Mouse (Mus musculus) heart, embryonic 11.5 days (tissue): ENCODE measurements around the gene Vti1b. TPM values are rescaled to one million over a fixed set of nuclear protein-coding genes. Genes with fewer than 3 reads are reported as not detected.

ENCODE experiments used
- ATAC-seq: fragments of 200-750 bp; cut with Nextera tagmentation; replicated peaks from 2 replicates; pipeline ENCODE4 v1.8.0; 2017; ENCODE audit warnings: moderate library complexity; ENCODE audit not compliant: insufficient number of reproducible peaks, low FRiP score, low TSS enrichment
- H3K27ac ChIP-seq: fragments of 300-500 bp; sonication (generic); 2 replicates; pipeline ENCODE4 v1.5.1; 2014; ENCODE audit warnings: mild to moderate bottlenecking, low read depth, low read length
- H3K27me3 ChIP-seq: fragments of 300-500 bp; sonication (generic); 2 replicates; pipeline ENCODE4 v1.6.1; 2014; ENCODE audit warnings: mild to moderate bottlenecking, low read length, mixed read lengths; ENCODE audit not compliant: control insufficient read depth, insufficient read depth
- H3K36me3 ChIP-seq: fragments of 300-500 bp; sonication (generic); 2 replicates; pipeline ENCODE4 v1.6.1; 2014; ENCODE audit warnings: mild to moderate bottlenecking, low read length, moderate library complexity, mixed read lengths; ENCODE audit not compliant: control insufficient read depth, insufficient read depth
- H3K4me1 ChIP-seq: fragments of 300-500 bp; sonication (generic); 2 replicates; pipeline ENCODE4 v1.6.1; 2014; ENCODE audit warnings: low read length; ENCODE audit not compliant: control insufficient read depth, insufficient read depth
- H3K4me2 ChIP-seq: fragments of 300-500 bp; sonication (generic); 2 replicates; pipeline ENCODE4 v1.6.1; 2014; ENCODE audit warnings: mild to moderate bottlenecking, moderate library complexity
- H3K4me3 ChIP-seq: fragments of 300-500 bp; sonication (generic); 2 replicates; pipeline ENCODE4 v1.5.1; 2014; ENCODE audit warnings: low read depth, low read length
- H3K9ac ChIP-seq: fragments of 300-500 bp; sonication (generic); 2 replicates; pipeline ENCODE4 v1.6.1; 2014; ENCODE audit warnings: mild to moderate bottlenecking, low read depth, low read length, moderate library complexity
- H3K9me3 ChIP-seq: fragments of 300-500 bp; sonication (generic); replicated peaks from 2 replicates; pipeline ENCODE4 v1.6.1; 2016; ENCODE audit warnings: low read length; ENCODE audit not compliant: control insufficient read depth
- WGBS: fragments of 180-500 bp; shearing (Covaris S2); extraction: QIAGEN DNeasy Blood & Tissue Kit; methylation state at CpG from one replicate; pipeline ENCODE4 v1.1.7; 2014; ENCODE audit not compliant: insufficient replicate concordance; 5-methylcytosine and 5-hydroxymethylcytosine counted together
- polyA plus RNA-seq: library from polyadenylated mRNA; unstranded; fragments of >200 nt; fragmentation: Nextera tagmentation; extraction: Ambion mirVana; gene quantifications from 2 replicates; pipeline ENCODE4 v1.2.1, GENCODE M21; 2014

Vti1b gene
- polyA plus RNA-seq, 1 experiment from 2014 or later: 88.5 TPM

DNA sequence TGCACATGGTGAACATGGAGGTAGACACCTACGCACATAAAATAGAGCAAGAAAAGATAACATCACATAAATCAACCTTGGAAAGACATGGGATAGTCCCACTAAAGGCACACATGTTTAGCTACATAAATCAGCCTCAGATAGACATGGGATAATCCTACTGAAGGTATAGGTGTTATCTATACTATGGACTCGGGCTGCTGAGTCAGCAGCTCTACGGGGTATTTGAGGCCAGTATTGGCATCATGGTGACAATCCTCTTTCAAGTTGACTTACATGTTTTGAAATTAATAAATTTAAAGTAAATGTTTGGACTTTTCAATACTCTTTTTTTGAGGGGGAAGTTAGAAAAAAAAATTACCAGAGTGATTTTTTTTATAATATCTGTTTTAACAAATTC is 9.6 kb downstream of the Vti1b start:
- Histone ChIP-seq H3K4me1 (0 out of 2 replicates have a peak, but pooled peaks cover 6% of the 10 kb centered on the region), H3K4me2 (no peak overlapping the region), H3K9me3 (no peaks in the 10 kb centered on the region), H3K4me3 (no peak overlapping the region), H3K36me3 (peaks cover 23% of the 10 kb centered on the region), H3K9ac (no peak overlapping the region), H3K27me3 (no peaks in the 10 kb centered on the region), H3K27ac (no peak overlapping the region)
- WGBS: 91% methylated on average over 3 of the region's 3 CpGs
- ATAC-seq: no peak

DNA sequence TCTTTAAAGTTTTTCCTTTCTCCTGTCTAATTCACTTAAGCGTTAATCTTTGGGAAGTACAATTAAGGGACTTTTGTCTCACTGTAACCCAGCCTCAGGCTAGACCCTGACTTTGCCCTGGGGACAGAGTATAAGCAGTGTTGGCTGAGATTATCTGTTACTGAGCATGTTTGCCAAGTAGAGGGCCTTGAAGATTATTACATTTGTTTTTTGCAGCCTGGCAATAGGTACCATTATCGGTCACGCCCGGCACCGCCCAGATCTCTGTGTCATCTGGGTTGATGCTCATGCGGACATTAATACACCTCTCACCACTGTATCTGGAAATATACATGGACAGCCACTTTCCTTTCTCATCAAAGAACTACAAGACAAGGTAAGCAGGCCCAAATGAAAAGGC is 22.8 kb downstream of the Vti1b start:
- no peaks in the 10 kb centered on the region for H3K27me3 ChIP-seq
- 94% methylated on average over 6 of the region's 6 CpGs for WGBS
- no peak for ATAC-seq
- no peaks in the 10 kb centered on the region for H3K36me3 ChIP-seq
- no peaks in the 10 kb centered on the region for H3K4me1 ChIP-seq
- H3K4me3 ChIP-seq: no peak overlapping the region
- no peak overlapping the region for H3K9ac ChIP-seq
- no peak overlapping the region for H3K27ac ChIP-seq
- no peak overlapping the region for H3K4me2 ChIP-seq
- no peaks in the 10 kb centered on the region for H3K9me3 ChIP-seq

DNA sequence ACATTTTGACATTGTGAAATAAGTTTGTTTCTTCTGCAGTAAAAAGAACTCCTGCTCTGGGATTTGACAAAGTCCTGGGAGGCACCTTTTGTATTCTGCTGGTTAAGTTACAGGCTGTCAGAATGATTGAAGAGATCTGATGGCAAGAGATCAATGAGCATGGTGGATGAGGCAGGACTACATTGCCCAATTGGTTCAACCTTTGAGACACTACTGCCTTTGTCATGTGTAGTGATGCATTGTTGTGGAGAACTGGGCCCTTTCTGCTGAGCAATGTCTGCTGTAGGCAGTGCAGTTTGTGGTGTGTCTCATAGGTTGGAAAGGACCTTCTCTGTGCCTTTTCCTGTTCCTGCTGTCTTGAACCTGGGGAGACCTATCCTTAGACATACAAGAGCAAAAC is 31.1 kb downstream of the Vti1b start:
- no peak for ATAC-seq
- H3K9me3 ChIP-seq: no peaks in the 10 kb centered on the region

DNA sequence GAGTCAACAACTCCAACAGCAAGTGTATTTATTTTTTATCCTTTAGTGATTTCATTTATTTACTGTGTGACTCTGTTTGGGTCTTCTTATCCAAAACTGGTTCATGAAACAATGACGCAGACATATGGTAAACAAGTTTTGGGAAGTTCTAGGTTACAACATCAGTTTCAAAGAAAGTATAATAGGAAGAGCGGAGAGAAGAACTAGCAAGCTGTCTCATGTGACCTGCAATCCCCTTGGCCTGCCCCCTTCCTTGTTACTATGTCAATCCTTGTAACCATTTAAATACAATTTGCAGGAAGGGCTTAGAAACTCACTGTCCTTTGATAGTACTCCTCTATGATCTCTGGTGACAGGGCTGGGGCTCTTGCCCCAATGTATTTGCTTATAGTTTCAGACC is 31.7 kb downstream of the Vti1b start:
- no peak overlapping the region for H3K9ac ChIP-seq
- no peaks in the 10 kb centered on the region for H3K36me3 ChIP-seq
- no peaks in the 10 kb centered on the region for H3K27me3 ChIP-seq
- H3K27ac ChIP-seq: no peak overlapping the region
- no peak overlapping the region for H3K4me3 ChIP-seq
- ATAC-seq: no peak
- 84% methylated on average over 2 of the region's 2 CpGs for whole genome bisulfite sequencing
- H3K9me3 ChIP-seq: no peaks in the 10 kb centered on the region
- no peaks in the 10 kb centered on the region for H3K4me1 ChIP-seq
- no peak overlapping the region for H3K4me2 ChIP-seq

More for the DNA sequence above, 31.1 kb downstream of the Vti1b start:
- Histone ChIP-seq H3K4me2 (no peak overlapping the region), H3K4me1 (no peaks in the 10 kb centered on the region), H3K9ac (no peak overlapping the region), H3K4me3 (no peak overlapping the region), H3K27ac (no peak overlapping the region), H3K27me3 (no peaks in the 10 kb centered on the region), H3K36me3 (no peaks in the 10 kb centered on the region)

DNA sequence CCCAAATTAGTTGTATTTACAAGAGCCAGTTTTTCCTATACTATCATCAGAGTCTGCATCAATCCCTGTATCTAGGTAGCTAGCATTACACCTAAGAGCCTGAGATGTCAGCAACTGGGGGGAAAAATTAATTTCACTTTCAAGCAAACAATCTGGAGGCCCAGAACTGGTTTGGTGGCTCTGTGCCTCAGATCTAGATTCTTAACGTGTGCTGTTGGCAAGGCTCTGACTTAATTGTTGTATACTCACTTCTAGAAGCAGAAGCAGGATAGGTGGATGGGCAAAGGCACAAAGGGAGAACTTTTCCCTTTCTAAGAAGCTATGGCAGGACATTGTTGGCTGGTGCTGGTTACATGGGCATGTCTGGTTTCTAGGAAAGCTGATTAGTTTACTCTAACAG is 33.0 kb downstream of the Vti1b start:
- H3K4me3 ChIP-seq: no peak overlapping the region
- H3K27me3 ChIP-seq: no peaks in the 10 kb centered on the region
- H3K4me2 ChIP-seq: no peak overlapping the region
- no peak overlapping the region for H3K27ac ChIP-seq
- no peak overlapping the region for H3K9ac ChIP-seq
- no peak for ATAC-seq
- 40% methylated on average over 1 of the region's 1 CpGs for WGBS
- no peaks in the 10 kb centered on the region for H3K36me3 ChIP-seq
- no peaks in the 10 kb centered on the region for H3K9me3 ChIP-seq
- no peaks in the 10 kb centered on the region for H3K4me1 ChIP-seq

DNA sequence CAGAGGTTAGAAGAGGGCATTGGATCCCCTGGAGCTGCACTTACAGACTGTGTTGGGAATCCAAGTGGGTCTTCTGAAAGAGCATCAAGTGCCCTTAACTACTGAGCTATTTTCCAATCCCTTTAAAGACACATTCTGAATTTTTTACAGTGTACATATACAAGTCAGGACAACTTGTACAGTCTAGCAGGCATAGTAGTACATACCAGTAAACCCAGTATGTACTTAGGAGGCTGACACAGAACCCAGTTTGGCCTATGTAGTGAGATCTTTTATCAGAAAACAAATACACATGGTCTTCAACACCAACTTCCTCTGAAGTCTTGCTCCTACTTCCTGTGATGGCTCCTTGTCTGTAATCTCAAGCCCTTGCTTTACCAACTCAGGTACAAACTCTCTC is 33.5 kb downstream of the Vti1b start:
- Histone ChIP-seq H3K4me3 (no peak overlapping the region), H3K4me1 (no peaks in the 10 kb centered on the region), H3K27ac (no peak overlapping the region), H3K36me3 (no peaks in the 10 kb centered on the region), H3K9me3 (no peaks in the 10 kb centered on the region), H3K4me2 (no peak overlapping the region), H3K27me3 (no peaks in the 10 kb centered on the region), H3K9ac (no peak overlapping the region)
- ATAC-seq: no peak

DNA sequence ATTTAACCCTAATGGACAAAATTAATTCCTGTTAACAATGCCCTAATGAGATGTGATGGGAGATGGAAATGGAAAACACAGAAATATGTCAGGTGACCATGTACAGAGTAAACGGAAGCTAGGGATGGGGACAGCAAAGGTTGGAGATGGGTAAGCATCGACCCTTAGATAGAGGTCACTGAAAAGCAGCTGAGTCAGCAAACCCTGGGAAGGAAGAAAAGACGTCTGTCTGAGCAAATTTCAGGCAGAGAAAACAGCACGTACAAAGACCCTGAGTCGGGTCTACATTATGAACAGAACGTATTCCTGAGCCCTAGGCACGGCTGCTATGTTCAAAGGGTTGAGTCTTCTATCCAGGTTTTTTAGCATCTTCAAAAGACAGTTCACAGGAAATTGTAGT is 35.5 kb downstream of the Vti1b start:
- H3K4me3 ChIP-seq: no peak overlapping the region
- H3K4me1 ChIP-seq: no peaks in the 10 kb centered on the region
- H3K9me3 ChIP-seq: no peaks in the 10 kb centered on the region
- H3K4me2 ChIP-seq: no peak overlapping the region
- peaks cover 13% of the 10 kb centered on the region for H3K27me3 ChIP-seq
- ATAC-seq: no peak
- WGBS: 72% methylated on average over 7 of the region's 7 CpGs
- H3K36me3 ChIP-seq: no peaks in the 10 kb centered on the region
- no peak overlapping the region for H3K9ac ChIP-seq
- no peak overlapping the region for H3K27ac ChIP-seq

DNA sequence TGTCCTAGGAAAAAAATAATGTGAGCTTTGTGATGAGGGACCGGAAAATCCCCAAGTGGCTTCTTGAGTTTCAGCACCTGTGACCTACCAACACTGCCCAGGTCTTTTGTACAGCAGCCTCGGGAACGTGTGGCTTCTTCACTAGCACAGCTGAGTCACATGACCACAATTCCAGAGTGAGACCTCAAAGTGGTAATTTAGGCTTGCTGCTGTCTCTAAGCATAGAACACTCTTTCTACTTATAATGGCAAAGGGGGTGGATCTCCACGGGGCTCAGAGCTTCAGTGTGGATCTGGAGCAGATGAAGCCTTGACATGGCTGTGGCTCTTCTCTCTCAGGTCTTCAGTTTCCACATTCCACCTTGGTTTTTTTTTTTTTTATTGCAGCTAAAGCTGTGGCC is 37.4 kb downstream of the Vti1b start:
- Histone ChIP-seq H3K4me3 (no peak overlapping the region), H3K27me3 (peaks cover 31% of the 10 kb centered on the region), H3K9ac (no peak overlapping the region), H3K4me1 (peaks cover 6% of the 10 kb centered on the region; the same call in 1 of the 2 replicates), H3K4me2 (no peak overlapping the region), H3K9me3 (no peaks in the 10 kb centered on the region), H3K27ac (no peak overlapping the region), H3K36me3 (no peaks in the 10 kb centered on the region)
- 33% methylated on average over 4 of the region's 4 CpGs for WGBS
- no peak for ATAC-seq

DNA sequence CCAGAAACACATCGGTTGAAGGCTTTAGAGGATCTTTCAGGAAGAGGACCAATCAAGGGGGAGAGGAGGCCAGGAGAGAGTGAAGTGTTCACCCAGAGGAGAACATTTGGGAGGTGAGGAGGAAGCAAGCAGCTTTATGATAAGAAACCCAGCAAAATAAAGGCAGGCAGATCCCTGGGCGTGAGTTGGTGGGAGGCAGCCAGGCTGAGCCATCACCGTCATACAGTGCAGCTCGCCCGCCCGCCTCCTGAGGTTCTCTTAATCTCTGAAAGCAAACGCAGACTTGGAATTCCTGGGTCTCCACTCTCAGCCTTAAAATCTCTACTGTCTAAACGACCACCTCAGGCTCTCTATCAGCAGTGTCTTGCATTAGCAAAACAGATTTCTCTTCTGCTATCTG is 37.8 kb downstream of the Vti1b start:
- peaks cover 34% of the 10 kb centered on the region for H3K27me3 ChIP-seq
- H3K4me1 ChIP-seq: peaks cover 6% of the 10 kb centered on the region; the same call in 1 of the 2 replicates
- 24% methylated on average over 8 of the region's 8 CpGs for WGBS
- H3K9me3 ChIP-seq: no peaks in the 10 kb centered on the region
- no peak overlapping the region for H3K27ac ChIP-seq
- no peak for ATAC-seq
- H3K36me3 ChIP-seq: no peaks in the 10 kb centered on the region
- no peak overlapping the region for H3K4me3 ChIP-seq
- H3K9ac ChIP-seq: no peak overlapping the region
- H3K4me2 ChIP-seq: no peak overlapping the region
